Mouse (Mus musculus) lung, adult 18-20 months (tissue): ENCODE measurements at regions not wholly inside any gene's neighbourhood (a gene's known extent, or its start where the extent isn't known, plus 50 kb on each side); places are given as distances from the start of the nearest gene placed in this dataset.
"Not testable (repeated sequence)": the region's sequence is repeated elsewhere in the genome, so short reads cannot be mapped to it uniquely, and the experiment has no call there.

Experiments
- DNase-seq, 2 experiments: peaks; one replicate each; pipeline ENCODE4 v3.0.0; 2022; ENCODE audit warnings: mixed read lengths in 2 of 2

DNA sequence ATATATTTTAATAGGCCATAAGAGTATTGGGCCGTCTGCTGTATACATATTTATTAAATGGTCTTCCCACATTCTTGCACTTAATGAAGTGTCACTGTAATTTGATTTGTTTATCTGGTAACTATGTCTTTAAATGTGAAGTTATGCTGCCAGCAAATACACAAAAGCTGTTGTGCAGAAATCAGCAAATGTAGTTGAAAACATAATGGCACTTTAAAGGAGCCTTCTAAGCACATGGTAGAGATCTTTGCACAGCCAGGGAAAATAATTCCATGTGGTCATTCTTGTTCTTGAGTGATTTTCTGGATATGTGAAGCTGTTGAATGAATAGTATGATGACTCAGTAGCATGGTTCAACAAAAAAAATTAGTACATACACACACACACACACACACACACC lies 164.4 kb upstream of the Meox2 start:
- no peak for DNase-seq

GRCm38 (mm10) chr12:36945964-36946363 lies 162.4 kb upstream of the Meox2 start:
- peak; percentile 81 to 85 for DNase-seq

GRCm38 (mm10) chr12:36947902-36948301 lies 160.4 kb upstream of the Meox2 start:
- no peak for DNase-seq

DNA sequence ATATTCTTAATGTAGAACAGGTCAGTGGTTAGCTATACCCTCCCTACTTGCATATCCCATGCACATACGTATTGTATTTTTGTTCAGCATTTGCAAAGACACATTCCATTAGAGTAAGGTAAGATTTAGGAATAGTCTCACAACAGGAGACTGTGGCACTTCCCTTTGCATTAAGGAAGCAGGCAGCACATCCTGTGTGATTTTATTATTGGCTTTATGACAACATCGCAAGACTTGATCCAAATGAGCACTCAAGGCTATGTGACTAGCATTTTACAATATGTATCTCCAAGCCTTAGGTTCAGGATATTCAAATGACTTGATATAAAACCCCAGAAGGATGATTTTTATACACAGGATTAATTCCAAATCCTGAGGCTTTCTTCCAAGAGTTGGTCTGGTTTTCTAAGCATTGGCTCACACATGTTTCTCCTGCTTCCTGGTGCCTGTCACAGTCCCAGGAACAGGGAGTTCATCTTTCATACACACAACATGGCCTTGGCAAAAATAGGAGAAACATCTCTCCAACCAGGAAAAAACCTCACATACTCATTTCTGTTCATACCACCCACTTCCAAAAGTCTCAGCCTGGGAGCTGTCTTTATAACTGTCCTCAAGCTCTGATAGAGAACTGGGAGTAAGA lies 159.1 kb upstream of the Meox2 start:
- no peak for DNase-seq

GRCm38 (mm10) chr12:36974432-36975094 lies 133.8 kb upstream of the Meox2 start:
- DNase-seq = no peak

DNA sequence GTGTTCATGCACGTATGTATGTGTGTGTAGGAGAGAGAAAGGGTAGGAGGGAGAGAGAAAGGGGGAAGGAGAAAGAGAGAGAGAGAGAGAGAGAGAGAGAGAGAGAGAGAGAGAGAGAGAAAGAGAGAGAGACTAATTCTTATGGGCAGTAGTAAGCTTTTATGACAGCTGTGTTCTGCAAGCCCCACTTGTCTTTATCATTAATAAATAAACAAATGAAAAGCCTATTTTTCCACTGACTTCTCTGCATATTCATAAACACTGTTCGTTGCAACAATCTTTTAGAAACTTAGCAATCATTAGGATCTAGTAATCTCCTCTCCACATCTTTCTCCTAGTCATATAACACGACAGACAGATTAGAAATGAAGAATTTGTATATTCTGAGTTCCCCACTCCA lies 131.2 kb upstream of the Meox2 start:
- no peak for DNase-seq

DNA sequence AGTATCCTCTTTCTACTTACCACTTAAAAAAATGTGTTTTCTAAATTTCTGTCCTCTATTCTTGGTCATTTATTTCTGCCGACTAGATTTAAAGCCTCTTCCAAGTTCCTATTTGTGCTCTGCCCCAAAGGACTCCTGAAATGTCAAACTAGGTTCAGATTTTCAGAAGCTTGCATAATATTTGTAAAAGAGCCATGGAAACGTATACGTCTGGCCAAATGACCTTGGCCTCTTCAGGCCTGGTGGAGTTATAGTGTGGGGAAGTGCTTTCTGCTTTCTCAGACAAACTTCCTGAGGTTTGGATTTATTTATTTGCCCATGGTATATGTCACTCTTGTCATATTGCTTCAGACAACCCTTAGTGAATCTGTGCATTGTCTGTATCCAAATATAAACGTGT lies 117.2 kb upstream of the Meox2 start:
- no peak for DNase-seq

DNA sequence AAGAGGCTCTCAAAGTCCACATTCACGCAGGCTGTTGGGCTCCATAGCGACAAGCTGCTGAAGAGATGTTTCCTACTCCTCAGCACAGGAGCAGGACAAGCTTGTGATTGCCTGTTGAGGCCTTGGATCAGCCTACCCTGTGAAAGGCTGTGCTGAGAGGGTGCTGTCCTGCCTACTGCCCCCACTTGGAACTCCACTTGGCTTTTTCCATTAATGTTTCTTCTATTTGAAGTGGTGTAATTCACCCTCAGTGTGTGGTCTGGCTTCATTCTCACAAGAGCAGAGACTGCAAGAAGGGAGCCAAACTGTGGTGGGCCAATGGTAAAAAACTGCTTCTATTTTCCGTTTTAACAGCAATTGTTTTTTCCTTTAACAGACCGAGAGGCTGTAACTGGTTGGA lies 116.4 kb upstream of the Meox2 start:
- no peak for DNase-seq

GRCm38 (mm10) chr12:37001401-37001800 lies 106.9 kb upstream of the Meox2 start:
- DNase-seq = no peak

- peak in 1 of 2 experiments; percentile 7 for DNase-seq
These were observed 103.1 kb upstream of the Meox2 start for GRCm38 (mm10) chr12:37005262-37005661.

GRCm38 (mm10) chr12:37010306-37010705 lies 98.0 kb upstream of the Meox2 start:
- DNase-seq = no peak

DNA sequence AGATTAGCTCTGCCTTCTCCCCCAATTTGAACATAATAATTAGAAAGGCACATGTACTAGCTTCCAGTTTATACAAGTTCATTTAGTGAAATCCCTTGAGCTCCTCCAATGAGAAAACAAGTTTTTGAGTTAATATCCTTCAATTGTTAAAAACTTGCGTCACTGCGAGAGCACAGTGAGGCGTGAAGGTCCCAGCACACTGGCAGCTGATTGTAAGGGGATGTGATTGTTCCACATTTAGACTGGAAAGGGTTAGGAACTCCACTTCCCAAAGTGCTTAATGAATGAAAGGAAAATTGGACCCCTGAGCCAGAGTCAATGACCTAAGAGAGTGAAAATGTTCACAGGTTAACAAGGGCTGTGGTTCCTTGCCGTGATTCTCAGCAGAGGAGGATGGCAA lies 93.9 kb upstream of the Meox2 start:
- no peak for DNase-seq

- DNase-seq = not testable (repeated sequence)
These were observed 93.4 kb upstream of the Meox2 start for GRCm38 (mm10) chr12:37014945-37015344.

DNA sequence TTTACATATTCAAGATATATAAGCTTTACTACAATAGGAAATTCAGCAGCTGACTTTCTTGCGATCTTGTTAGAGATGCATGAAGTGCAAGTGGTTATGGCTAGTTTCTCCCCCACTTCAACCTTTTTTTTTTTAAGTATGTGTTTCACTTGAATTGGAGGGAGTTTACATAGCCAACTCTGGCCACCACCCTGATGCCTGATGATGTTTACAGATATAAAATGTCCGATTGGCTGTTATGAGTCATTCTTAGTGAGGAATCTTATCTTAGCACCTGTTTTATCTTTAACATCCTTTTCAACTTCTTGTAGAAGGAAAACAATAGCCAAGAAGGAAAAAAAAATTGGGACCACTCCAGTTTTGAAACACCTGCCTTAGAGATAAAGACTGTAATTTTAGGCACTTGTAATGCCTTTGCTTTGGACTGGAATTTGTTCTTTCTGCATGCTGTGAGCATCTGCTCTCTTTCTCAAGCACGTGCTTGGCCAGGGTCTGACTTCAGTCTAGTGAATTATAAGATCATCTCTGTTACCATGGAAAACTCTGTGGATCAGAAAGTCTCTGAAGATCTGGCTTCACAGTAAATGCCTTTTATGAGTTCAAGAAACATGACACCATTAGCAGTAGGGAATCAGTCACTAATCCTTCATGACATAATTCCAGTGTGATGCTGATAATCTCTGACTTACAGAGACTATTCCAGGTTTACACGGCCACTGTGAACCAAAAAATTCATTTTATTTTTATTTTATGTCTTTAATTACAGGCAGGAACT lies 92.7 kb upstream of the Meox2 start:
- no peak for DNase-seq

DNA sequence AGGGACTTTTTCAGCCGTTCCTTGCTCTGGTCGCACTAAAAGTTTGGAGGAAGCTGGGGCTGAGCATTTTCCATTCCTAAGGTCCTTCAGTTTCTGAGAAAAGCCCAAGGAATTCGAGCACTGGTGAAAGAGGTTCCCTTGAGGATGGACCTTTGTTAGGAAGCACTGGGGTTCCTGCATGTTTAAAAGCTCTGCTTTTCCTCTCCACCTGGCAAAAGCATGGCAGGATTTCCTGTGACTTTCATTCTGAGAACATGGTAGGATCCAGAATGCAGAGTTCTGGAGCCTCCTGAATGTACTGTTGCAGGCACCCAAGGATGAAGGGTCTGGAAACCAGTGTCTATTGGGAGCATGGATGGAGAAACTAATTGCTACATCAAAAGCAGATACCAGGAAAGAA lies 61.1 kb upstream of the Meox2 start:
- DNase-seq = no peak

DNA sequence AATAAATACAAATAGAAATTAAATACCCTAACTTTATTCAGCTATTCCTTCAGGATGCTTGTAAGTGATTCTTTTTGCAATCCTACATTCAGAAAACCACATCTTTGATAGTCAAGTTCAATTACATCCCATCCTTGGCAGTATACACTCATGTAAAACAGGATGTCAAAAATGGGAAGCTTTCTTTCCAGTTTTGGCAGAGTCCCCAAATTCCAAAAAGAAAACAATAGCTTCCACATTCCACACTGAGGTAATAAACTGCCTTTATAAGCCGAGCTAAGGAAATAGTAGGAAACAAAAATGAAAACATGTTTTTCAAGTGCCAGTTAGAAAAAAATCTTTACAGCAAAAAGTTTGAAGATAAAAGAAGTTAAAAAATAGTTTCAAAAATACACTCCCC lies 57.7 kb upstream of the Meox2 start:
- DNase-seq = no peak

- no peak for DNase-seq
These were observed 50.9 kb upstream of the Meox2 start for GRCm38 (mm10) chr12:37057411-37057810.
